Mouse (Mus musculus): ENCODE measurements around the gene Adal. TPM values are rescaled to one million over a fixed set of nuclear protein-coding genes. Genes with fewer than 3 reads are reported as not detected.
A peak's percentile ranks its signal among the peaks of the same experiment; 100 is the strongest.
"Not testable (repeated sequence)": the region's sequence is repeated elsewhere in the genome, so short reads cannot be mapped to it uniquely, and the experiment has no call there.

The Adal gene
- polyA plus RNA-seq (2014; fragmentation: Nextera tagmentation; extraction: Ambion mirVana): 14.3 and 14.6 TPM in 2 replicates

GRCm38 (mm10) chr2:121140018-121140882 lies at the start of gene Adal, which contains the start of gene Lcmt2:
Adal (plus strand) TSS chr2:121140428.
Lcmt2 (minus strand) TSS chr2:121140653.
- Histone ChIP-seq H3K27me3 (ENCODE audit: control insufficient read depth, insufficient read depth, low read length) (no peaks in the 10 kb centered on the region), H3K27ac (ENCODE audit: low read depth, low read length) (peak within 1 kb of the TSS; percentile 88), H3K9me3 (replicated peaks; ENCODE audit: control insufficient read depth, low read length) (no peaks in the 10 kb centered on the region), H3K36me3 (ENCODE audit: control insufficient read depth, insufficient read depth, low read length) (peaks cover 9% of the 10 kb centered on the region), H3K4me1 (ENCODE audit: control insufficient read depth, insufficient read depth, low read length) (peaks cover 18% of the 10 kb centered on the region), H3K9ac (ENCODE audit: low read depth, low read length) (peak within 1 kb of the TSS; percentile 77), H3K4me3 (ENCODE audit: low read depth, low read length) (peak within 1 kb of the TSS; percentile 65), H3K4me2 (peak within 1 kb of the TSS; percentile 88)
- ATAC-seq (replicated peaks; ENCODE audit: insufficient number of reproducible peaks, low FRiP score, low TSS enrichment): peak; percentile 90
- WGBS (ENCODE audit: insufficient replicate concordance): under 1% methylated on average over 84 of the region's 87 CpGs

- Histone ChIP-seq H3K9me3 (replicated peaks; ENCODE audit: control insufficient read depth, low read length) (no peaks in the 10 kb centered on the region), H3K4me3 (ENCODE audit: low read depth, low read length) (no peak overlapping the region), H3K4me2 (no peak overlapping the region), H3K27me3 (ENCODE audit: control insufficient read depth, insufficient read depth, low read length) (no peaks in the 10 kb centered on the region), H3K9ac (ENCODE audit: low read depth, low read length) (no peak overlapping the region), H3K4me1 (ENCODE audit: control insufficient read depth, insufficient read depth, low read length) (no peaks in the 10 kb centered on the region), H3K36me3 (ENCODE audit: control insufficient read depth, insufficient read depth, low read length) (no peaks in the 10 kb centered on the region), H3K27ac (ENCODE audit: low read depth, low read length) (no peak overlapping the region)
- no peak for ATAC-seq (replicated peaks; ENCODE audit: insufficient number of reproducible peaks, low FRiP score, low TSS enrichment)
- 24% methylated on average over 9 of the region's 9 CpGs for WGBS (ENCODE audit: insufficient replicate concordance)
Observed at GRCm38 (mm10) chr2:121102051-121102450, 38.2 kb upstream of the Adal start.

- Histone ChIP-seq H3K9me3 (replicated peaks; ENCODE audit: control insufficient read depth, low read length) (no peaks in the 10 kb centered on the region), H3K9ac (ENCODE audit: low read depth, low read length) (no peak overlapping the region), H3K27ac (ENCODE audit: low read depth, low read length) (no peak overlapping the region), H3K4me2 (no peak overlapping the region), H3K27me3 (ENCODE audit: control insufficient read depth, insufficient read depth, low read length) (no peaks in the 10 kb centered on the region), H3K4me3 (ENCODE audit: low read depth, low read length) (no peak overlapping the region), H3K36me3 (ENCODE audit: control insufficient read depth, insufficient read depth, low read length) (no peaks in the 10 kb centered on the region), H3K4me1 (ENCODE audit: control insufficient read depth, insufficient read depth, low read length) (0 out of 2 replicates have a peak, but pooled peaks cover 2% of the 10 kb centered on the region)
- no peak for ATAC-seq (replicated peaks; ENCODE audit: insufficient number of reproducible peaks, low FRiP score, low TSS enrichment)
Observed at GRCm38 (mm10) chr2:121105940-121106339, 34.3 kb upstream of the Adal start.

- H3K27me3 ChIP-seq (ENCODE audit: control insufficient read depth, insufficient read depth, low read length): no peaks in the 10 kb centered on the region
- H3K4me1 ChIP-seq (ENCODE audit: control insufficient read depth, insufficient read depth, low read length): 0 out of 2 replicates have a peak, but pooled peaks cover 2% of the 10 kb centered on the region
- no peaks in the 10 kb centered on the region for H3K9me3 ChIP-seq (replicated peaks; ENCODE audit: control insufficient read depth, low read length)
- H3K4me2 ChIP-seq: no peak within 1 kb of the TSS
- H3K9ac ChIP-seq (ENCODE audit: low read depth, low read length): no peak within 1 kb of the TSS
- H3K27ac ChIP-seq (ENCODE audit: low read depth, low read length): no peak within 1 kb of the TSS
- 85% methylated on average over 4 of the region's 4 CpGs for WGBS (ENCODE audit: insufficient replicate concordance)
- no peaks in the 10 kb centered on the region for H3K36me3 ChIP-seq (ENCODE audit: control insufficient read depth, insufficient read depth, low read length)
- ATAC-seq (replicated peaks; ENCODE audit: insufficient number of reproducible peaks, low FRiP score, low TSS enrichment): no peak
- no peak within 1 kb of the TSS for H3K4me3 ChIP-seq (ENCODE audit: low read depth, low read length)
Observed at GRCm38 (mm10) chr2:121109695-121110094, 30.5 kb upstream of the Adal start, which contains the start of gene Tgm7. Tgm7 (minus strand) TSS chr2:121109795.

DNA sequence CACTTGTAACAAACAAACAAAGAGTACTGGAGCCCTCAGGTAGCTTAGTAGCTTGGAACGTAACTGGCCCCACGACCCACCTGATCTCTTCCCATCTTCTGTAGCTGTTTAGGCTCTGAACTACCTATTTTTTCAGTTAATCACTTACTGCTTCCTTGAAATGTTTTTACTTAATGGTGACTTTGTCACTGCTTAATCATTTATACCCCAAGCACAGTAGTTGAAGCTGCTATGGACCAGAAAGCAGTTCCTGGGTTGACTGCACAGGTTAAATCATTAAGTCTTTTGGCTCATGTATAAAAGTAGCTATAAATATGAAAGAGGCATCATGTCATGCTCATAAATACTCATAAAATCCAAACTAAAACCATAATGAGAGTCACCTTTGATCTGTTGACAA lies 24.8 kb upstream of the Adal start:
- no peak overlapping the region for H3K4me2 ChIP-seq
- WGBS (ENCODE audit: insufficient replicate concordance): 92% methylated on average over 2 of the region's 2 CpGs
- H3K9me3 ChIP-seq (replicated peaks; ENCODE audit: control insufficient read depth, low read length): no peaks in the 10 kb centered on the region
- no peaks in the 10 kb centered on the region for H3K36me3 ChIP-seq (ENCODE audit: control insufficient read depth, insufficient read depth, low read length)
- 0 out of 2 replicates have a peak, but pooled peaks cover 1% of the 10 kb centered on the region for H3K4me1 ChIP-seq (ENCODE audit: control insufficient read depth, insufficient read depth, low read length)
- H3K4me3 ChIP-seq (ENCODE audit: low read depth, low read length): no peak overlapping the region
- ATAC-seq (replicated peaks; ENCODE audit: insufficient number of reproducible peaks, low FRiP score, low TSS enrichment): no peak
- no peak overlapping the region for H3K27ac ChIP-seq (ENCODE audit: low read depth, low read length)
- H3K9ac ChIP-seq (ENCODE audit: low read depth, low read length): no peak overlapping the region
- H3K27me3 ChIP-seq (ENCODE audit: control insufficient read depth, insufficient read depth, low read length): no peaks in the 10 kb centered on the region

DNA sequence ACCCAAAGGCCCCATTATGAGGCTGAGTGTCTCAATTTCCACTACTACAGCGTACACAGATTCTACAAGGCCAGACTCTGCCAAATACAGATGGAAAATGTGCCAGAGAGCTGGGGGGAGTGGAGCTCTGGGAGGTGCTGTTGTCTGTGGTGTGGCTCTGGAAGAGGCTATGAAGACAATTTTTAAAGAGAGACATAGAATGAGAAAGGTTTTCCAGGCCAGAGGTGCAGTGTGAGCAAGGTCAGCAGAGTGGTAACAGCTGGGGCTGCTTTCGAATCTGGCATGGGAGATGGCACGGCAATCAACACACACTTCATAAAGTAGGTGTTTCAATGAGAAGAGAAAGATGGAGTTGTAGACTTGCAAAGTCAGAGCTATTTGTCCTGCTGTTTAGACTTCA lies 21.0 kb upstream of the Adal start:
- Histone ChIP-seq H3K36me3 (ENCODE audit: control insufficient read depth, insufficient read depth, low read length) (no peaks in the 10 kb centered on the region), H3K4me3 (ENCODE audit: low read depth, low read length) (no peak overlapping the region), H3K9ac (ENCODE audit: low read depth, low read length) (no peak overlapping the region), H3K9me3 (replicated peaks; ENCODE audit: control insufficient read depth, low read length) (no peaks in the 10 kb centered on the region), H3K4me2 (no peak overlapping the region), H3K4me1 (ENCODE audit: control insufficient read depth, insufficient read depth, low read length) (no peaks in the 10 kb centered on the region), H3K27ac (ENCODE audit: low read depth, low read length) (no peak overlapping the region), H3K27me3 (ENCODE audit: control insufficient read depth, insufficient read depth, low read length) (no peaks in the 10 kb centered on the region)
- 76% methylated on average over 3 of the region's 3 CpGs for WGBS (ENCODE audit: insufficient replicate concordance)
- no peak for ATAC-seq (replicated peaks; ENCODE audit: insufficient number of reproducible peaks, low FRiP score, low TSS enrichment)

- not testable (repeated sequence) for H3K4me1 ChIP-seq (ENCODE audit: control insufficient read depth, insufficient read depth, low read length); ATAC-seq (replicated peaks; ENCODE audit: insufficient number of reproducible peaks, low FRiP score, low TSS enrichment); H3K27me3 ChIP-seq (ENCODE audit: control insufficient read depth, insufficient read depth, low read length); H3K9me3 ChIP-seq (replicated peaks; ENCODE audit: control insufficient read depth, low read length); H3K36me3 ChIP-seq (ENCODE audit: control insufficient read depth, insufficient read depth, low read length); H3K4me2 ChIP-seq; H3K4me3 ChIP-seq (ENCODE audit: low read depth, low read length); H3K27ac ChIP-seq (ENCODE audit: low read depth, low read length); H3K9ac ChIP-seq (ENCODE audit: low read depth, low read length)
- 81% methylated on average over 5 of the region's 5 CpGs for WGBS (ENCODE audit: insufficient replicate concordance)
Observed at GRCm38 (mm10) chr2:121126302-121126701, 13.9 kb upstream of the Adal start.

GRCm38 (mm10) chr2:121127536-121127935 lies 12.7 kb upstream of the Adal start:
- no peak overlapping the region for H3K9ac ChIP-seq (ENCODE audit: low read depth, low read length)
- H3K4me3 ChIP-seq (ENCODE audit: low read depth, low read length): no peak overlapping the region
- no peak overlapping the region for H3K4me2 ChIP-seq
- H3K4me1 ChIP-seq (ENCODE audit: control insufficient read depth, insufficient read depth, low read length): no peaks in the 10 kb centered on the region
- H3K9me3 ChIP-seq (replicated peaks; ENCODE audit: control insufficient read depth, low read length): no peaks in the 10 kb centered on the region
- no peak for ATAC-seq (replicated peaks; ENCODE audit: insufficient number of reproducible peaks, low FRiP score, low TSS enrichment)
- no peaks in the 10 kb centered on the region for H3K36me3 ChIP-seq (ENCODE audit: control insufficient read depth, insufficient read depth, low read length)
- no peak overlapping the region for H3K27ac ChIP-seq (ENCODE audit: low read depth, low read length)
- H3K27me3 ChIP-seq (ENCODE audit: control insufficient read depth, insufficient read depth, low read length): no peaks in the 10 kb centered on the region
- WGBS (ENCODE audit: insufficient replicate concordance): 86% methylated on average over 1 of the region's 1 CpGs

Data from heart, embryonic 11.5 days (tissue).